Mouse (Mus musculus) spleen, adult 2 months (tissue): ENCODE data around the gene Dnmt3a. TPM values are rescaled to one million over a fixed set of nuclear protein-coding genes. Genes with fewer than 3 reads are reported as not detected.

Experiments
- DNase-seq, 2 experiments: peaks; one replicate each; pipeline versions ENCODE4 v3.0.0 to v3.0.0-alpha.2; 2012 to 2021; ENCODE audit warnings: low spot score in 2 of 2, low read depth in 1 of 2
- H3K27ac ChIP-seq: fragments of 200-500 bp; 2 replicates; pipeline ENCODE4 v1.5.1; 2012; ENCODE audit warnings: low read length, inconsistent platforms; ENCODE audit not compliant: insufficient read depth
- H3K27me3 ChIP-seq: fragments of 200-500 bp; 2 replicates; pipeline ENCODE4 v1.6.1; 2012; ENCODE audit warnings: mild to moderate bottlenecking, moderate library complexity, low read length, inconsistent platforms; ENCODE audit not compliant: control insufficient read depth, insufficient read depth
- H3K36me3 ChIP-seq: fragments of 200-500 bp; 2 replicates; pipeline ENCODE4 v1.6.1; 2012; ENCODE audit warnings: mild to moderate bottlenecking, low read length, inconsistent platforms; ENCODE audit not compliant: control insufficient read depth, insufficient read depth
- H3K4me1 ChIP-seq: fragments of 200-500 bp; 2 replicates; pipeline ENCODE4 v1.6.1; 2011; ENCODE audit warnings: inconsistent platforms; ENCODE audit not compliant: control insufficient read depth, insufficient read depth, insufficient read length
- H3K4me3 ChIP-seq: fragments of 200-500 bp; 2 replicates; pipeline ENCODE4 v1.5.1; 2011; ENCODE audit warnings: mild to moderate bottlenecking, inconsistent platforms; ENCODE audit not compliant: insufficient read depth, insufficient read length; ENCODE audit errors: extremely low read depth
- CTCF ChIP-seq: fragments of 200-500 bp; IDR thresholded peaks from 2 replicates; pipeline ENCODE4 v1.5.1; 2011; ENCODE audit warnings: mild to moderate bottlenecking, inconsistent platforms; ENCODE audit not compliant: insufficient read depth, insufficient read length, insufficient replicate concordance; ENCODE audit errors: extremely low read depth
- POLR2A ChIP-seq: fragments of 200-500 bp; IDR thresholded peaks from 2 replicates; pipeline ENCODE4 v1.6.1; 2011; ENCODE audit warnings: low read depth, low read length, inconsistent platforms
- WGBS: fragments of 180-500 bp; shearing (Covaris S2); methylation state at CpG from one replicate; pipeline ENCODE4 v1.1.7; 2018; 5-methylcytosine and 5-hydroxymethylcytosine counted together
- polyA plus RNA-seq: library from polyadenylated mRNA; depleted of rRNA; stranded (reverse); fragments of >200 nt; gene quantifications from 2 replicates; pipeline ENCODE4 v1.2.3, GENCODE M21; 2012

The Dnmt3a gene
- polyA plus RNA-seq, 1 experiment, result 19.3 TPM

- TF ChIP-seq CTCF (no peak), POLR2A (no peak)
- no peaks in the 10 kb centered on the region for H3K27me3 ChIP-seq
- WGBS, result 92% methylated on average over 5 of the region's 5 CpGs
- no peak for DNase-seq
- peaks cover 28% of the 10 kb centered on the region for H3K4me1 ChIP-seq
- H3K36me3 ChIP-seq, result no peaks in the 10 kb centered on the region
- H3K4me3 ChIP-seq, result no peak overlapping the region
- no peak overlapping the region for H3K27ac ChIP-seq
Measured at GRCm38 (mm10) chr12:3777682-3778081, 28.1 kb upstream of the Dnmt3a start.

GRCm38 (mm10) chr12:3778286-3778685 is 27.5 kb upstream of the Dnmt3a start:
- no peak overlapping the region for H3K4me3 ChIP-seq
- no peaks in the 10 kb centered on the region for H3K27me3 ChIP-seq
- TF ChIP-seq CTCF (no peak), POLR2A (no peak)
- DNase-seq, result no peak
- no peaks in the 10 kb centered on the region for H3K36me3 ChIP-seq
- peaks cover 28% of the 10 kb centered on the region for H3K4me1 ChIP-seq
- WGBS, result 93% methylated on average over 6 of the region's 6 CpGs
- H3K27ac ChIP-seq, result no peak overlapping the region

- no peaks in the 10 kb centered on the region for H3K36me3 ChIP-seq
- WGBS, result 76% methylated on average over 2 of the region's 2 CpGs
- H3K4me3 ChIP-seq, result no peak overlapping the region
- H3K27me3 ChIP-seq, result no peaks in the 10 kb centered on the region
- DNase-seq, result no peak
- TF ChIP-seq POLR2A, result no peak
- TF ChIP-seq CTCF, result no peak
- H3K4me1 ChIP-seq, result peaks cover 28% of the 10 kb centered on the region
- 0 out of 2 replicates have a peak overlapping the region, but pooled peaks have one; percentile 4 for H3K27ac ChIP-seq
Measured at GRCm38 (mm10) chr12:3779639-3780038, 26.2 kb upstream of the Dnmt3a start.

GRCm38 (mm10) chr12:3780405-3780891 is 25.4 kb upstream of the Dnmt3a start:
- peak in 1 of 2 experiments; percentile 76 for DNase-seq
- Histone ChIP-seq H3K4me1 (peaks cover 28% of the 10 kb centered on the region), H3K27me3 (no peaks in the 10 kb centered on the region), H3K4me3 (no peak overlapping the region), H3K27ac (peak overlapping the region; percentile 80), H3K36me3 (no peaks in the 10 kb centered on the region)
- TF ChIP-seq CTCF (no peak), POLR2A (peak; percentile 34; the same call in 1 of the 2 replicates)
- 13% methylated on average over 8 of the region's 8 CpGs for WGBS

- TF ChIP-seq POLR2A (no peak), CTCF (no peak)
- Histone ChIP-seq H3K27me3 (no peaks in the 10 kb centered on the region), H3K4me3 (no peak overlapping the region), H3K27ac (peak overlapping the region; percentile 80), H3K36me3 (no peaks in the 10 kb centered on the region), H3K4me1 (peaks cover 22% of the 10 kb centered on the region)
- WGBS, result 35% methylated on average over 7 of the region's 7 CpGs
- no peak for DNase-seq
Measured at GRCm38 (mm10) chr12:3780931-3781471, 24.8 kb upstream of the Dnmt3a start.

- Histone ChIP-seq H3K36me3 (no peaks in the 10 kb centered on the region), H3K27me3 (no peaks in the 10 kb centered on the region), H3K27ac (peak overlapping the region; percentile 80), H3K4me3 (no peak overlapping the region), H3K4me1 (peaks cover 21% of the 10 kb centered on the region)
- 2% methylated on average over 8 of the region's 8 CpGs for WGBS
- DNase-seq, result peak; percentile 73 to 92
- TF ChIP-seq POLR2A, result no peak
- TF ChIP-seq CTCF, result peak; percentile 99
Measured at GRCm38 (mm10) chr12:3781482-3781881, 24.3 kb upstream of the Dnmt3a start.

GRCm38 (mm10) chr12:3783196-3783825 is 22.5 kb upstream of the Dnmt3a start:
- Histone ChIP-seq H3K27me3 (no peaks in the 10 kb centered on the region), H3K4me3 (no peak overlapping the region), H3K36me3 (no peaks in the 10 kb centered on the region), H3K27ac (no peak overlapping the region), H3K4me1 (peaks cover 21% of the 10 kb centered on the region)
- no peak for DNase-seq
- WGBS, result 79% methylated on average over 3 of the region's 3 CpGs
- TF ChIP-seq POLR2A, result no peak
